Mouse (Mus musculus): ENCODE measurements around the gene Olfr813.

- TF ChIP-seq POLR2A (IDR thresholded peaks at IDR 0.05; ENCODE audit: borderline replicate concordance, low read depth, low read length) (no peak), CTCF (IDR thresholded peaks at IDR 0.05; ENCODE audit: low read depth, low read length) (no peak)
These were observed 7.8 kb upstream of the Olfr813 start for GRCm38 (mm10) chr10:129847343-129847742.

All from bone marrow macrophage, adult 2 months (primary cell).